Mouse (Mus musculus) myocyte (in vitro differentiated cells): Measurements from ENCODE around the gene Dnttip2. TPM values are rescaled to one million over a fixed set of nuclear protein-coding genes. Genes with fewer than 3 reads are reported as not detected.

Source experiments
- H3K27me3 ChIP-seq: one replicate; pipeline ENCODE4 v1.6.1; 2011; ENCODE audit not compliant: control insufficient read depth, insufficient read depth, insufficient read length
- H3K36me3 ChIP-seq: one replicate; pipeline ENCODE4 v1.6.1; 2011; ENCODE audit not compliant: control insufficient read depth, insufficient read depth
- H3K4me2 ChIP-seq: one replicate; pipeline ENCODE4 v1.6.1; 2011; ENCODE audit warnings: low read depth, control low read depth
- H3K4me3 ChIP-seq: one replicate; pipeline ENCODE4 v1.5.1; 2011; ENCODE audit warnings: mild to moderate bottlenecking, control low read depth, moderate library complexity
- H3K79me2 ChIP-seq: one replicate; pipeline ENCODE4 v1.6.1; 2011; ENCODE audit not compliant: control insufficient read depth, insufficient read depth
- H3ac ChIP-seq: one replicate; pipeline ENCODE4 v1.6.1; 2011; ENCODE audit not compliant: control insufficient read depth, insufficient read length
- CEBPB ChIP-seq: IDR thresholded peaks from 2 replicates; pipeline ENCODE4 v1.6.1; 2011; ENCODE audit warnings: mild to moderate bottlenecking, moderate library complexity; ENCODE audit not compliant: poor library complexity, insufficient read depth, severe bottlenecking
- E2F4 ChIP-seq: IDR thresholded peaks from one replicate; pipeline ENCODE4 v1.6.1; 2011; ENCODE audit warnings: mild to moderate bottlenecking, control low read depth, moderate library complexity; ENCODE audit not compliant: insufficient read depth
- MAX ChIP-seq: IDR thresholded peaks from one replicate; pipeline ENCODE4 v1.6.1; 2011; ENCODE audit warnings: low read depth, mild to moderate bottlenecking, control low read depth
- MYOD1 ChIP-seq, 3 experiments: IDR thresholded peaks; one replicate each; pipeline ENCODE4 v1.6.1; 2011; ENCODE audit warnings: control low read depth in 2 of 3, low read depth in 2 of 3, mild to moderate bottlenecking in 2 of 3, moderate library complexity in 1 of 3; ENCODE audit not compliant: insufficient read length in 2 of 3, control insufficient read depth in 1 of 3
- MYOG ChIP-seq, 3 experiments: IDR thresholded peaks; one replicate each; pipeline ENCODE4 v1.6.1; 2011; ENCODE audit warnings: control low read depth in 2 of 3, low read depth in 2 of 3, mild to moderate bottlenecking in 2 of 3; ENCODE audit not compliant: insufficient read length in 2 of 3, control insufficient read depth in 1 of 3, insufficient read depth in 1 of 3
- POLR2A ChIP-seq: IDR thresholded peaks from one replicate; pipeline ENCODE4 v1.6.1; 2011; ENCODE audit warnings: low read depth, mild to moderate bottlenecking, control low read depth, moderate library complexity; ENCODE audit not compliant: insufficient read length
- POLR2AphosphoS2 ChIP-seq: IDR thresholded peaks from one replicate; pipeline ENCODE4 v1.6.1; 2011; ENCODE audit warnings: low read depth, control low read depth; ENCODE audit not compliant: insufficient read length
- REST ChIP-seq: IDR thresholded peaks from one replicate; pipeline ENCODE4 v1.6.1; 2011; ENCODE audit warnings: mild to moderate bottlenecking, control low read depth, moderate library complexity; ENCODE audit not compliant: insufficient read depth, insufficient read length
- SRF ChIP-seq: IDR thresholded peaks from one replicate; pipeline ENCODE4 v1.6.1; 2011; ENCODE audit warnings: low read depth; ENCODE audit not compliant: control insufficient read depth, insufficient read length
- TCF12 ChIP-seq: IDR thresholded peaks from one replicate; pipeline ENCODE4 v1.6.1; 2011; ENCODE audit warnings: mild to moderate bottlenecking, control low read depth; ENCODE audit not compliant: poor library complexity, insufficient read depth, severe bottlenecking
- TCF3 ChIP-seq: IDR thresholded peaks from one replicate; pipeline ENCODE4 v1.6.1; 2011; ENCODE audit warnings: low read depth, control low read depth; ENCODE audit not compliant: insufficient read length
- USF1 ChIP-seq: IDR thresholded peaks from one replicate; pipeline ENCODE4 v1.6.1; 2011; ENCODE audit warnings: low read depth, mild to moderate bottlenecking, control low read depth, moderate library complexity
- polyA plus RNA-seq: library from polyadenylated mRNA; unstranded; fragments of >200 nt; fragmentation: generic; extraction: Trizol; gene quantifications from one replicate; pipeline ENCODE4 v1.2.1, GENCODE M21; 2012; ENCODE audit warnings: missing spikeins

The Dnttip2 gene
- polyA plus RNA-seq, 1 experiment: 18.5 TPM

DNA sequence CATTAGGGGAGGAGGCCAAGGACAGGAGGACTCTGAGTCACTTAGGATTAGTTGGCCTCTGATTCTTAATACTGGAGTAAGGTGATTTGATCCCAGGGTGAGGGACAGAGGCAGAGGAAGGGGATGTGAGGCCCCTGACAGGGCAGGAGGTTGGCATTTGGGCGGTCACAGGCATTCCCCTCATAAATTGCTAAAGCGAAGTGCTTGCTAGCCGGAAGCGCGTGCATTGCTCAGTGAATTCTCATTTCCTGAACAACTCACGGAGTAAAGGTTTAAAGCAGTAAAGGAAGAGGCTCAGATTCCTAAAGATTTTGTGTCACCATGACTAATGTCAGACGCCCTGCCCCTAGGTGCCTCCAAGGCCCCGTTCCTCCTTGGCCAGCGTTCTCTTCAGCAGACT lies 48.0 kb downstream of the Dnttip2 start:
- H3K4me2 ChIP-seq: peak overlapping the region; percentile 63
- H3K4me3 ChIP-seq: no peak overlapping the region
- TF ChIP-seq POLR2A (no peak), MYOD1 (IDR thresholded peaks at IDR 0.05; ENCODE audit: control insufficient read depth in 1 of 3, insufficient read length in 2 of 3, low read depth in 2 of 3) (no peak), MAX (no peak), TCF3 (no peak), SRF (no peak), POLR2AphosphoS2 (no peak), E2F4 (no peak), MYOG (IDR thresholded peaks at IDR 0.05; ENCODE audit: control insufficient read depth in 1 of 3, insufficient read depth in 1 of 3, insufficient read length in 2 of 3, low read depth in 2 of 3) (no peak), TCF12 (no peak), REST (no peak), USF1 (no peak), CEBPB (no peak)
- no peak overlapping the region for H3ac ChIP-seq
- no peaks in the 10 kb centered on the region for H3K27me3 ChIP-seq
- H3K36me3 ChIP-seq: no peaks in the 10 kb centered on the region
- no peaks in the 10 kb centered on the region for H3K79me2 ChIP-seq

DNA sequence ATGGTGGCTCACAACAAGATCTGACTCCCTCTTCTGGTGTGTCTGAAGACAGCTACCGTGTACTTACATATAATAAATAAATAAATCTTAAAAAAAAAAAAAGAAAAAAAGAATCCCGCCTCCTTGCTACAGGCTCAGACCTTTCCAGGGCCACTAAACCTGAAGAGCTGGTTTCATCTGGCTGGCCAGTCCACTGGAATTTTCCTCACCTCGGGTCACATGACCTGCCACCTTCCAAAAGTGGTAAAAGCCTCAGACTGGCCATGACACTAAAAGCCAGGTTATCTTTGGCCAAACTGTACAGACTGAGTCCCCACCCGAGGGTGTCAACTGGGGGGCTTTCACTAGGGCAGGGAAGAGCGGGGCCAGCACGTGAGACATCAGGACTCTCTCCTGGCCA lies 49.7 kb downstream of the Dnttip2 start:
- Histone ChIP-seq H3ac (no peak overlapping the region), H3K79me2 (no peaks in the 10 kb centered on the region), H3K27me3 (no peaks in the 10 kb centered on the region), H3K4me2 (no peak overlapping the region), H3K4me3 (no peak overlapping the region), H3K36me3 (no peaks in the 10 kb centered on the region)
- no peak for TF ChIP-seq MYOG (IDR thresholded peaks at IDR 0.05; ENCODE audit: control insufficient read depth in 1 of 3, insufficient read depth in 1 of 3, insufficient read length in 2 of 3, low read depth in 2 of 3)
- TF ChIP-seq TCF3: no peak
- TF ChIP-seq MAX: no peak
- TF ChIP-seq CEBPB: no peak
- no peak for TF ChIP-seq MYOD1 (IDR thresholded peaks at IDR 0.05; ENCODE audit: control insufficient read depth in 1 of 3, insufficient read length in 2 of 3, low read depth in 2 of 3)
- no peak for TF ChIP-seq REST
- TF ChIP-seq USF1: no peak
- TF ChIP-seq SRF: no peak
- TF ChIP-seq POLR2AphosphoS2: no peak
- no peak for TF ChIP-seq POLR2A

DNA sequence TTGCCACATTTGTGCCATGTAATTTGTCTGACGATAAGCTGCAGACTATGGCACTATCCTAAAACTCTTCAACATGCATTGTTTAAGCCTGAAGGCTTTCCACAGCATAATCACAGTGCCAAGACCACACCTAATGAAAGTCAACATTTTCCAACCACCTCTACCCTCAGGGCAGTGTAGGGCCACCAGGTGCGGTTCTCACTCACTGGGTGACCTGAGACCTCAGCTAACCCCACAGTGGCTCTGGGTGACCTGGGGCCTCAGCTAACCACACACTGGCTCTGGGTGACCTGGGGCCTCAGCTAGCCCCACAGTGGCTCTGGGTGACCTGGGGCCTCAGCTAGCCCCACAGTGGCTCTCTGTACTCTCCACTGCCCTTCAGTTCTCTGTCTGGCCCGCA lies 50.3 kb downstream of the Dnttip2 start:
- Histone ChIP-seq H3K4me2 (no peak overlapping the region), H3K79me2 (no peaks in the 10 kb centered on the region), H3K27me3 (no peaks in the 10 kb centered on the region), H3K36me3 (no peaks in the 10 kb centered on the region), H3ac (no peak overlapping the region), H3K4me3 (no peak overlapping the region)
- no peak for TF ChIP-seq MYOD1 (IDR thresholded peaks at IDR 0.05; ENCODE audit: control insufficient read depth in 1 of 3, insufficient read length in 2 of 3, low read depth in 2 of 3)
- no peak for TF ChIP-seq USF1
- no peak for TF ChIP-seq TCF12
- TF ChIP-seq CEBPB: no peak
- no peak for TF ChIP-seq MYOG (IDR thresholded peaks at IDR 0.05; ENCODE audit: control insufficient read depth in 1 of 3, insufficient read depth in 1 of 3, insufficient read length in 2 of 3, low read depth in 2 of 3)
- no peak for TF ChIP-seq TCF3
- no peak for TF ChIP-seq POLR2AphosphoS2
- TF ChIP-seq MAX: no peak
- TF ChIP-seq SRF: no peak

DNA sequence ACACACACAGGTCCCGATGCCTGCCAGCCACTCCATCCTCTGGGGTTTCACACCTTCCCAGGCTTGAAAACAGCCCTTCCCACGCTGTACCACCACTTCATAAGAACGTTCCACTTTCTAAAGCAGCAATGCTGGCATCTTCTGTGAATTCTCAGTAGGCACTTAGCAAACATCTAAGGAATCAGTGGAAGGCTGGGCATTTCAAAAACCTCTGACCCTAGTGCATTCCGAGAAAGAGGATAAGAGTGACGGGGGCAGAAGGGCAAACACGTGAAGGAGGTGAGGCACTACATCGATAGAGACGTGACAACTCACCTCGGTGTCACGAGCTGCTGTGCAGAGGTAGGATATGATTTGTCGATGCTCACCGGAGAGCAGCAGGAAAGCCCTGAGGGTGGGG lies 56.3 kb downstream of the Dnttip2 start:
- no peaks in the 10 kb centered on the region for H3K79me2 ChIP-seq
- H3K4me2 ChIP-seq: no peak overlapping the region
- no peak for TF ChIP-seq MYOG (IDR thresholded peaks at IDR 0.05; ENCODE audit: control insufficient read depth in 1 of 3, insufficient read depth in 1 of 3, insufficient read length in 2 of 3, low read depth in 2 of 3)
- TF ChIP-seq REST: no peak
- no peak for TF ChIP-seq SRF
- no peak for TF ChIP-seq E2F4
- no peak for TF ChIP-seq USF1
- TF ChIP-seq TCF3: no peak
- H3K4me3 ChIP-seq: no peak overlapping the region
- no peaks in the 10 kb centered on the region for H3K36me3 ChIP-seq
- no peaks in the 10 kb centered on the region for H3K27me3 ChIP-seq
- H3ac ChIP-seq: no peak overlapping the region

GRCm38 (mm10) chr3:122333493-122333892 lies 59.3 kb downstream of the Dnttip2 start:
- no peaks in the 10 kb centered on the region for H3K36me3 ChIP-seq
- no peak overlapping the region for H3K4me3 ChIP-seq
- TF ChIP-seq MYOD1 (IDR thresholded peaks at IDR 0.05; ENCODE audit: control insufficient read depth in 1 of 3, insufficient read length in 2 of 3, low read depth in 2 of 3) (no peak), MAX (no peak), SRF (no peak), POLR2AphosphoS2 (no peak), USF1 (no peak), REST (no peak), MYOG (IDR thresholded peaks at IDR 0.05; ENCODE audit: control insufficient read depth in 1 of 3, insufficient read depth in 1 of 3, insufficient read length in 2 of 3, low read depth in 2 of 3) (no peak), E2F4 (no peak), POLR2A (no peak), CEBPB (no peak), TCF12 (no peak), TCF3 (no peak)
- H3K27me3 ChIP-seq: no peaks in the 10 kb centered on the region
- no peaks in the 10 kb centered on the region for H3K79me2 ChIP-seq
- no peak overlapping the region for H3ac ChIP-seq
- H3K4me2 ChIP-seq: peak overlapping the region; percentile 78
